Mouse (Mus musculus) natural killer cell, adult 2 months (primary cell): Measurements from ENCODE around the gene Cnbp.

ENCODE experiments used
- DNase-seq, 2 experiments: peaks; one replicate each; pipeline ENCODE4 v3.0.0; 2022; ENCODE audit warnings: low spot score in 2 of 2

Cnbp gene

DNA sequence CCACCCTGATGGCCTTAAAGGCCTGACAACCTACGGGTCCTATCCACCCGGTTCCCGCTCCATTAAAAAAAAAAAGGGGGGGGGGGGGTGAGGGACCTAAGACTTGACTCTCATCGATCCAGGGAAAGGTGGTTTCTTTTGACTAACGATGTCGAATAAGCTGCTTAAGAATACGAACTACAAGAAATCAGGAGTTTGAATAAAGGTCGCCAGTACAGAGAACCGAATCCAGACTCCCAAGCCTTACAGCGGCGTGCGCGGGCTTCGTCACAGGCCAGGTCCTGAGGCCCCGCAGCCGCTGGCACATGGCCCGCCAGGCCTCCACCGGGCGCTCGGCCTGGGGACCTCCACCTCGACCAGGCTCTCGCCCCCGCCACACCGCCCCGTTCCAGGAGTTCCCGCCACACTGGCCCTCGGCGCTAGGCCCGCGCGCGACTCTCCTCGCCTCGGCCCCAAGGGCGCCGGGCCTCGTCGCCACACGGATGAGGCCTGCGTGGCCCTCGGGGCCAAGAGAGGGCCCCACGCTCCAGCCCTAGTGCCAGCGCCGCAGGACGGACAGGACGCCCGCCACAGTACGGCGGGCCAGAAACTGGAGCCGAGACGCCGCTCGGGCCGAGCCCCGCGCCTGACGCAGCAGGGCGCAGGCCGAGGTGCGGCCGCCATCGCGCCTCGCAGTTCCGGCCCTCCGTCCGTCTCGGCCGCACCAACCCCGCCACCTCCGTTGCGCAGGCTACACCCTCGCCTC, 579 bp downstream of the Cnbp start:
- DNase-seq, result peak in 1 of 2 experiments; percentile 27

DNA sequence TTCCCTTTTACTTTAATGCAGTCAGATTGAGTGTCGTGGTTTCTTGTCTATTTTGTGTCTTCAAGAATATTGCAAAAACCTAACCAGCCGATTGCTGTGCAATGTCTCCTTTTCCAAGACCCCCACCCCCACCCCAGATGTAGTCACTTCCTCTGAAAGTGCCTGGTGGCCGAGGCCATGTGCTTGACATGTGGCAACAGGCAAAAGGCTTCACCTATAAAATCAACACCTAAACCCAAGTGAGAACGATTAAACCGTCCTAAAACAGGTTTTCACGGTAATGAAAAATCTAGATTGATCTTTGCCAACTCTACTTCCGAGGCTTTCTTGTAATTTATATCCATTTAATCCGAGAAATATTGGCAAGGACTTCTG, 1.1 kb downstream of the Cnbp start:
- DNase-seq, result peak in 1 of 2 experiments; percentile 17

DNA sequence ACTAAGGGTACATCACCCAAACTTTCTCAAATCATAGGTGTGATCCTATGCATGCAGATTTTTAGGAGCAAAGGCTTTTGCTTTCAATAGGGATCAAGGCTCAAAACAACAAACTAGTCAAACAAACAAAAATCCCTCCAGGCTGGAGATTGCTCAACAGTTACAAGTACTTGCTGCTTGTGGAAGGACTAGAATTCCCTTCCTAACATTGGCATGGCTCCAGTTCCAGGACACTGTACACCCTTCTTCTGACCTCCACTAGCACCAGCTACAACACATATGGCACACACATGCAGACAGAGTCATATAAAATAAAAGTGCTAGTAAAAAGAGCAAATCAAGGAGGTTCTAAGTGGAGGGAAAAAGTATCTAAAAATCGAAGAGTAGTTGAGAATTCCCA, 4.1 kb downstream of the Cnbp start:
- no peak for DNase-seq

DNA sequence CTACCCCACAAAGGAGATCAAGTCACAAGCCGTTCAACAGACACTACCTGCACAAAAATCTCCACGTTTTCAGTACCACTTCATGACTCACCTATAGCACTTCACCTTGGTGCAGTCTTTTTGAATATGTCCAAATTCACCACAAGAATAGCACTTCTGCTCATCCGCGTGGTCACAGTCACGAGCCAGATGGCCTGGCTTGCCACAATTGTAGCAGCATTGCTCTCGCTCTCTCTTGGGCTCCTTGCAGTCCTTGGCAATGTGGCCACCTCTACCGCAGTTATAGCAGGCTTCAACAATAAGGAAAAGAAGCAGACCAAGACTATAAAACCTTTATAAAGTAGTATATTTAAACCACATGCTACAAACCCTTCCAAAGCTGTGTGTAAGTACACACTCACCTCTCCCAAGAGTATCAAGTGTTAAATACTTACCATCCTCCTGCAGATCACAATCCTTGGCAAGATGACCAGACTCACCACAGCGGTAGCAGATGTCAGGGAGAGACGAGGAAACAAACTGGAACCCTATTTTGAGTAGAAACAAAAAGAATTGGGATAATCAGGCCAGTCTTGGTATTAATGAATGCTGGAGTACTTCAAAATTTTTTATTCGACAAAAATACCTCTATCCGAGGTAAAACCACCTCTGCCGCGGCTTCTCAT, 5.7 kb downstream of the Cnbp start:
- DNase-seq, result no peak

DNA sequence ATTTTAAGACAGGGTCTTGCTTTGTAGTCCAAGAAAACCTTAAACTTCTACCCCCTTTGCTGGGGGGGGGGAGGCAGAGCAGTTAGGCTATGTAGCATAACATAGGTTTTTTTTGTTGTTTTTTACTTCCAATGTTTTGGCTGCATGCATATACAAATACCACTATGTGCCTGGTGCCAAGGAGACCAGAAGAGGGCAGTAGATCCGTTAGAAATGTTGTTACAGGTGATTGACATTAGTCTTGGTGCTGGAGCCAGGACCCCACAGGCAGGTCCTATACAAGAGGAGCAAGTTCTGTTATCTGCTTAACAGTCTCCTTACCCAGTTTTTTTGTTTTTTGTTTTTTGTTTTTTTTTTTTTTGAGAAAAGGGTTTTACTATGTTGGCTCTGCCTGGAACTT, 8.7 kb downstream of the Cnbp start:
- peak; percentile 13 to 18 for DNase-seq

DNA sequence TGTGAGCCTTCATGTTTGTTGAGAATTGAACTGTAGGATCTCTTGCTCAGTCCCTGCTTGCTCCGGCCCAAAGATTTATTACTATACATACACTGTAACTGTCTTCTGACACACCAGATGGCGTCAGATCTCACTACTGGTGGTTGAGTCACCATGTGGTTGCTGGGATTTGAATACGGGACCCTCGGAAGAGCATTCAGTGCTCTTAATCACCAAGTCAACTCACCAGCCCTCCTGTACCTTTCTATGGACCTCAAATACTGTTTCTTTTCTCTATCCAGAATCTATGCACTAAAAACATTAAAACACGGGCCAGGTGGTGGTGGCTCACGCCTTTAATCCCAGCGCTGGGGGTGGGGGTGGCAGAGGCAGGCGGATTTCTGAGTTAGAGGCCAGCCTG, 9.3 kb downstream of the Cnbp start:
- DNase-seq, result no peak

DNA sequence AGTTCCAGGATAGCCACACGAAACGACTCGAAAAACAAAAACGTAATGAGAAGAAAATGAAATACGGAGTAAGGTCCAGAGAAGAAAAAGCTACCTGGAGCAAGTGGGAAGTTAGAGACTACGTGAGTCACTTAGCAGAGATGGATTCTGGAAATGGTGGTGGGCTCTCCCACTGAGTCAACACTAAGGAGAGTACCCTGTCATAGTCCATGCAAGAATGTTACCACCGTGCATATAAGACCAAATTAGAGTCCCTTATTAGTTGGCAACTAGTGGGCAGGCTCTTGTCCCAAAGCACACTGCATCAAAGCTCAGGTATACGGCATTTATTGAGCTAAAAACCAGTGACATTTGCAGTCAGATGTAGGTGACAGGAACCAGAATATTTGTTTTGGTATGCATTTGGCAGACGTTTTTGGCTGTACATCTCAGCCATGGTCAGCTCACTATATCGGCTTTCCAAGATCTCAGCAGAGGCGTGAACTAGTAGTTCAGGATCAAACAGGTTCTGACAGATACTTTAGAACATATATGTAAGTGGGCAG, 11.0 kb downstream of the Cnbp start:
- DNase-seq, result no peak

DNA sequence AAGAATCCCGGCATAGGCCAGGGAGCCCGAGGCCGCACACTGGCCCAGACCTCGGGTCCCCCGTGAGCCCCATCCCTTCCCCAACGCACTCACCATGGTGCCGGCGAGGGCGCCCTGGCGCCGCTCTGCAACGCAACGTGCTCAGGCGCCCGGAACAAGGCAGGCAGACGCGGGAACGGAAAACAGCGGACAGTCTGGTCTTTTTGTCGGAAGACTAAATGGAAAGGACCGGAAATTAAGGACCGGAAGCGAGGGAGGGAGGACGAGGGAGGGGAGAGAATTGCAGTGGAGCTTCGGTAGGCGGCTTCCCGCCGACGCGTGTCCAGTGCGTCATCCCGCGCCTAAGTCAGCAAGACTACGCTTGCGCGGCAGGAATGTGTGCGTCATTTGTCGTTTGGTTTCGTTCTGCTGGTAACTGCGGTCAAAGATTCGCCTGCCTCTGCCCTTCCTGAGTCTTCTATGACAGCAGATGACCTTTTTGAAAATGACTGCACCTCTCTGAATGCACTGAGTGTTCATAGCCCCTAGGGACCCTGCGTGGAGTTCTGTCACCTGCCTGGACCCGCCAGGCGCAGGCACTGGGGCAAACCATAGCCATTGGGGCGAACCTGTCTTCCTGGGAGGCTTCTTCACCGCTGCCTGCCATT, 12.2 kb downstream of the Cnbp start, which contains the start of gene Isy1:
TSS of gene Isy1 (minus strand) at position 248 of the 647 bp plus-strand sequence.
- DNase-seq, result peak; percentile 98 to 99

DNA sequence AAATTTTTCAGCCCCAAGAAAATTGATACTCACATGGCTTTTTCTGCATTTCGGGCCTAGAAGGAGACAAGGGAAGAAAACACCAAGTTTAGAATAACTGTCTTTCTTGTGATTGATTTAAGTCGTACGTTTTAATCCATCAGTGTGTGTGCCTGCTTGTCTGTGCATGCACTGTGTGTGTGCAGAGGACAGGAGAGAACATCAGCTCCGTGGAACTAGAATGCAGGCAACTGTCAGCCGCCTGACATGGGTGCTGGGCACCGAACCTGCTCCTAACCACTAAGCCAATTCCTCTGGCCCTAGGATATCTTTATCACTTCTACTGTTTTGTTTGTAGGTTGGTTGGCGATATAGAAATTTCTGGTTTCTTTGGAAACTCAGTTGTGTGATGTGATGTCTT, 15.2 kb downstream of the Cnbp start, which contains the start of gene Gm45140:
TSS of gene Gm45140 (minus strand) at position 101 of the 400 bp plus-strand sequence.
- DNase-seq, result no peak

DNA sequence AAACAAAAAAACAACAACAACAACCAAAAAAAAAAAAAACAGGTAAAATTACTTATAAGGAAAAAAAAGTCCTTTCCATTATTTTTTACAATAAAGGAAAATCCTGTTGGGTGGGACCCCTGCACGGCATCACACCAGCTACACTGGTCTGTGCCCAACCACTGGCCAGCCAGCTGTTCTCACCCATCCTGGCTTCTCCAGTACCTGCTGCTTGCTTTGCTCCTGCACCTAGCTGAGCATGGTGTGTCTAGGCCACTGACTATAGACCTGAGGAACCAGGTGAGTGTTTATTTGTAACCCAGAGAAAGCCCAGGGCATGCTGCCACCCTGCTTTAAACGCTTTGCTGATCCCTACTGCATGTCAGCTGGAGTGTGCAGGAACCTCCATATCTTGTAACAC, 30.5 kb downstream of the Cnbp start:
- DNase-seq, result no peak

DNA sequence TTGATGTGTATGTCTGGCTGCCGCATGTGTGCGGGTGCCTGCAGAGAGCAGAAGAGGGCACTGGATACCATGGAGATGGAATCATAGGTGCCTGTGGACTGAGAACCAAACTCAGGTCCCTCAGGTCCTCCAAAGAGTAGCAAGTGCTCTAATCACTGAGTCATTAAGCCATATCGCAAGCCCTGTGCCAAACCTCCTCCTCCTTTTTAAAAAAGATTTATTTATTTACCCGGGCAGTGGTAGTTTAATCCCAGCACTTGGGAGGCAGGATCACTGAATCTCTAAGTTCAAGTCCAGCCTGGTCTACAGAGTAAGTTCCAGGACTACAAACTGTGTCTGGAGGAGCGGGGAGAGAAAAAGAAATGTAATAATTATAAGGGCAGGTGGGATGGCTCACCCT, 36.4 kb downstream of the Cnbp start:
- DNase-seq, result no peak

DNA sequence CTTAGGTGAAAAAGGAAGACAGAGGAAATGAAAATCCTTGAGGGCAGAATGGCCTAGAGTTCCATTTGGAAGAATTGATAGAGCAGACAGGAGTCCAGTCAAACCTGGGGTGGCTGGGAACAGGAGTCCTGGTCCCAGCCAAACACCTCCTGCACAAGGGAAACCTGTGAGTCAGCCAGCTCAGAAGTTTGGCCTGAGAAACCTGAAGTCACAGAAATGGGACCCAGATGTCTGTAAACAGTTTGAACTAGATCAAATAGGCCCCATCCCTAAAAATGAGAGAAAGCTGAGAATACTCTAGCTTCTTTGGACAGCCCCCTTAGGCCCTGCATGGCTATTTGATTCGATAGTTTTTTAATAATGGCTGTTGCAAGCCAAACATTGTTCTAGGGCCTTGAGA, 38.2 kb downstream of the Cnbp start:
- DNase-seq, result no peak

DNA sequence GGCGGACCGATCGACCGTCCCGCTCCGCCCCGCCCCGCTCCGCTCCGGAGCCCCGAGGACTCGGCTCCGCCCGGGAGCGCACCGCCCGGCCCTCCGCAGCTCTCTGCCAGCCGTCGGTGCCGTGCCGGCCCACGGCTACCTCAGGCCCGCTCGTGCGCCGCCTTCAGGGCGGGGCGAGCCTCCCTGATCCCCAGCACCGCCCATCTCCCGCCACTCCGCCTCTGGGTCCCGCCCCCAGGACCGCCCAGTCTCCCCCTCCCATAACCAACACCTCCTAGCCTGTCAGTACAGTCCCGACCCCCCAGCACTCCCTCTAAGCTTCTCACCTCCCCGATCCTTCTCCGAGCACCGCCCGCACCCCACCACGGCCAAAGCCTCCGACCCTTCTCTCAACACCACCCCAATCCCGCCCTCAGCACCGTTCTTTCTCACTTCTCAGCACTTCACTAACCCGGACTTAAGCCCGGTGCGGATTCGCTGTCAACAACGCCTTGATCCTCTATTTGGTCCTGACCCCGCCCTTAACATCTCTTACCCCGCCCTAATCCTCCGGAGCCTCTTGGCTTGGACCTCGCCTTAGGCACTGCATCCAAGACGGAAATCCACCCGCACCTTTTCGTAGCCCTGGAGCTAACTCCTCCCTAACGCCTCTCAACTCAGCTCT, 39.1 kb downstream of the Cnbp start, which contains the start of gene Rab43:
TSS of gene Rab43 (minus strand) at position 490 of the 664 bp plus-strand sequence.
- peak; percentile 79 to 85 for DNase-seq

DNA sequence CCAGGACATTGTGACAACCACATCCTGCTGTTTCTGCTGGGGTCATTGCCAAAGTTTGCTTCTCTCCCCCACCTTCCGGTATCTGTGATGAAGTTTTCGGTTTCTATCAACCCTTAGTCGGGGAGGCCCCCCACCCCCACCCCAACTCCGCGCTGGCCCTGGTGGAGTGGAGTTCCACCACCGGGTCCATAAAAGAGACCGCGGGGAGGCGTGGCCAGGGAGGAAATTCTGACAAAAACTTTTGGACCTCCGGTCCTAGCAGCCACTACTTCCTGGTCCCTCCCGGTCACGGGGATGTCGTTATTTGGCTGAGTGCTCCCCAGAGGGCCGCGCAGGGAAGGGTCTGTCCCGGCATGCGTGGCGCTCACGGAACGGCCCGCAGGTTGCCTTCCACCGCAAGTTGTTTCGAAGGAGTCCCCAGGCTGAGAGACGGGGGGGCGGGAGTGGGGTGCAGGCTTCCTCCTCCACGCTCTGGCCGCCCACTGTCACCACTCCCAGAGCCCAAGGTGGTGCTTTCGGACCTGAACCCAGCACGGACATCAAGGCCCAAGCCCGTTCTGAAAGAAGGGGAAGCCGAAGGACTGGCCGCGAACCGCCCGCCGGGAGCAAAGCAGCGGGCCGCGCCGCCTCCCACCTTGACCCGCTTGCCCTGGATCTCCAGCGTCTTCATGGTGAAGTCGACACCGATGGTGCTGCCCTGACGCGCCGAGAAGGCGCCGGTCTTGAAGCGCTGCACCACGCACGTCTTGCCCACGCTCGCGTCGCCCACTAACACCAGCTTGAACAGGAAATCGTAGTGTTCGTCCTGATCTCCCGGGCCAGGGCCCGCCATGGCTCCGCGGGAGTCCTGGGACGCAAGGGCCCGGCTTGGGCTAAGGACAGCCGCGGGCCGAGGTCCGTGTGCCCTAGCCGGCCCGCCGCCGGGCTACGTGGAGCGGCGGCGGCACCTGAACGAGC, 39.9 kb downstream of the Cnbp start:
- DNase-seq, result peak; percentile 63 to 65

DNA sequence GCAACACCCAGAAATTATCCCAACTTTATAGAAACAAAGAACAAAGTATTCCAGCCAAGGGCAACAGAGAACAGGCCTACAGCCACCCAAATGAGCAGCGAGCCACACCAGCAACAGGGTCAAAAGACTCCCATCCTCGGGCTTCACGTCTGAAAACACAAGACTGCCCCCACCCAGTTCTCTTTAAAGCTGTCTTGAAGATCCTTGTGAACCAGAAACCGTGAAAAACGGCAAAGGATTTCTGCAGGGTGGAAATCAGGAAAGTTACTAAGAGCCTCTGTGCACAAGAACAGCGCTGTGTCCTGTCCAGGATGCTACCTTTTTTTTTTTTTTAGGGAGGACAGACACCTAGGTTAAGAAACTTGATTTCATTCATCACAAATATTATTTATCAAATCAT, 40.6 kb downstream of the Cnbp start:
- DNase-seq, result peak in 1 of 2 experiments; percentile 17

DNA sequence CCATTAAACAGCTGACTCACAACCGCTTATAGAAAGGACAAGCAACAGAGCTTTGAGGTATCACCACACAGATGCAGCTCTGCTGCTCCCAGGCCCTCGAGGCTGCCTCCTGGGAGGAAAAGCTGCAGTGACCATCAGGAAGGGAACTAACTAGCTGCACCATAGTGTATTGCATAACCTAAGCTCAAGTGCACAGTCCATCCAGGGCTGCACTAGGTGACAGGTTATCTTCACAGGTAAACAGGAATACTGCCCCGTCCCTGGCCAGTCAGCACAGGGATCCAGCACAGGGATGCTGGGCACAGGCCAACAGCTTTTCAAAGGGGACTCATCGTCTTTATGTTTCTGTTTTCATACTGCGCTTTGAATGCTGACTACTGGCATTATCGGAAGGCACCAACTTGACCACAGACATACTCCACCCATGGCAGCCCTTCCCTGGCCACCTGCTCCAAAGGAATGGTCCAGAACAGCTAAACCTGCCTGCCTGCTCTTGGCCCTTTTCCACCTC, 41.2 kb downstream of the Cnbp start:
- DNase-seq, result no peak

DNA sequence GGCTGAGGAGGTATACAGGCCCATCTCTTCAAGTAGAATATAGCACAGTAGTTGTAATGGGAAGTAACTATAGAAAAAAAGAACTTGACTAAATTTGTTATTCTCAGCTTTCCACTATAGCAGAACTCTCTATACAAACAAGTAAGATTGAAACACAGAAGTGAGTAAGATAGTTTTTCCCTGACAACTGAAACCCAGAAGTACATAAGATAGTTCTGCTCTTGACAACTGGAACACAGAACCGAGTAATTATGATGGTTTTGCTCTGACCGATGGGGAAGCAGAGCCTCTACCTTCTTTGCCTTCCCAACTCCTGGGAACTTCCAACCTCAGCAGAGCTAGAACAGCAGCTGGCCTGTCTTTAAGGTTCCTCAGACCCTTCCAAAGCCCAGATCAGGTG, 41.8 kb downstream of the Cnbp start:
- DNase-seq, result no peak

DNA sequence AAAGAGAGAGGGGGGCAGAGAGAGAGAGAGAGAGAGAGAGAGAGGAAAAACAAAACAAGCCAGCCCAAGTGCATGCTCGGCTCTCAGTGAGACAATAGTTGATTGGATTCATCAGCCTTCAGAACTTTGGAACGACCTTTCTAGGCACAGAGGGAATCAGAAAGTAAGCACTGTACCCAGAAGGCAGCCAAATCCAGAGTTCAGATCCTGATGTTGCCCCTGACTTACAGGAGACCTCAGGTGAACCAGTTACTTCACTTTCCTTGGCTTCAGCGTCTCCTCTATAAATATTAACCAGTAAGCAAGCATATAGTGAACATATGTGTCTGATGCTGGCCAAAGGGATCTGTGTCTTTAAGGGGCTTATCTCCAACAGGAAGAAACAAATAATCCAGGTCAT, 42.4 kb downstream of the Cnbp start:
- no peak for DNase-seq

DNA sequence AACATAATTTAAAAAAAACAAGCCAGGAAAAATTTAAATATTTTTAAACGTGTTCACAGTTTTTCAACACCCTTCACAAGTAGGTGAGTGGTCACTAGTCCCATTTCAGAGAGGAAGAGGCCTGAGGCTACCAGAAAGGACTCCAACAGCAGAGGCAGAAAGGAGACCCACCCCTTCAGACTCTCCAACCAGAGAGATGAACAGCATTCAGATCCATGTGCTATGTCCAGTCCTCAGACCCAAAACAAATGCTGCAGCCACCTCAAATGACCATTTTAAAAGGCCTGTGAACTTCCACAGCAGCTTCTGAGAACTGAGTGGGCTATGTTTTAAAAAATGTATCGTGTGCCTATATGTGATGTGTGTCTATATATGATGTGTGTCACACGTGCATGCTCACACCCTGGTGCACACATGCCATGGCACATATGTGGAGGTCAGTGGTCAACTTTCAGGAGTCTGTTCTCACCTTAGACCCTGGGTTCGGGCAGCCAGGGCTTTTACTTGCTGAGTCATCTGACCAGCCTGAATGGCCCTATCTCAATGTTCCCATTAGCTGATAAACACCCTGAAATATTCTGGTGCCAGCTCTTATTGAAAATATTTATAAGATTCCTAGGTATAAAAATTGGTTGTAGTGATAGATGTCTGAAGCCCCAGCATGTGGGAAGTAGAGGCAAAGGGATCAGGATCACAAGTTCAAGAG, 43.0 kb downstream of the Cnbp start:
- DNase-seq, result no peak

DNA sequence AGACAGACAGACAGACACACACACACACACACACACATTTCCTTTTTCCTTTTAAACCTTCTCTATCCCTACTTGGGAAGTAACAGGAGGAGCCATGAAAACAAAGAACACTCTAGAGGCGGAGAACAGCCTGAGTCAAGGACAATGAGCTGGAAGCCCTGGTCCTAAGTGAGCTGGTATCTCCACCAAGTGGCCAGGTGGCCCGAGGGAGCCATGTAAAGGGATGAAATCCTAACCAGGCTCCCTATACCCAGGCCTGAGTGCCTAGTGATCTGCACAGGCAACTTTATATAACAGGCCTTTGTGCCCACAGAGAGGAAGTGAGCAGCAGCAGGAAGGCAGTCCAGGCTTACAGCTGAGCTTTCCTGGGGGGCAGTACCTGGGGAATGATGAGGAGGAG, 44.0 kb downstream of the Cnbp start:
- no peak for DNase-seq
